Mouse (Mus musculus) forebrain, embryonic 11.5 days (tissue): Measurements from ENCODE around the gene Carf. TPM values are rescaled to one million over a fixed set of nuclear protein-coding genes. Genes with fewer than 3 reads are reported as not detected.

Experiments used
- ATAC-seq: fragments of 200-750 bp; cut with Nextera tagmentation; replicated peaks from 2 replicates; pipeline ENCODE4 v1.8.0; 2017; ENCODE audit warnings: moderate TSS enrichment; ENCODE audit not compliant: low FRiP score
- DNase-seq: peaks from one replicate; pipeline ENCODE4 v3.0.0-alpha.2; 2017; ENCODE audit warnings: low spot score
- H3K27ac ChIP-seq: fragments of 300-500 bp; sonication (generic); 2 replicates; pipeline ENCODE4 v1.5.1; 2014; ENCODE audit warnings: low read depth, low read length
- H3K27me3 ChIP-seq: fragments of 300-500 bp; sonication (generic); 2 replicates; pipeline ENCODE4 v1.6.1; 2014; ENCODE audit warnings: mild to moderate bottlenecking, low read length, mixed read lengths; ENCODE audit not compliant: control insufficient read depth, insufficient read depth
- H3K36me3 ChIP-seq: fragments of 300-500 bp; sonication (generic); 2 replicates; pipeline ENCODE4 v1.6.1; 2014; ENCODE audit warnings: mild to moderate bottlenecking, low read length, moderate library complexity, mixed read lengths; ENCODE audit not compliant: control insufficient read depth, insufficient read depth
- H3K4me1 ChIP-seq: fragments of 300-500 bp; sonication (generic); replicated peaks from 2 replicates; pipeline ENCODE4 v1.6.1; 2014; ENCODE audit warnings: low read length, mixed read lengths; ENCODE audit not compliant: control insufficient read depth, insufficient read depth
- H3K4me2 ChIP-seq: fragments of 300-500 bp; sonication (generic); 2 replicates; pipeline ENCODE4 v1.6.1; 2014; ENCODE audit warnings: low read depth, mild to moderate bottlenecking, low read length, moderate library complexity, mixed read lengths; ENCODE audit not compliant: severe bottlenecking
- H3K4me3 ChIP-seq: fragments of 300-500 bp; sonication (generic); 2 replicates; pipeline ENCODE4 v1.5.1; 2014; ENCODE audit warnings: low read depth, low read length
- H3K9ac ChIP-seq: fragments of 300-500 bp; sonication (generic); 2 replicates; pipeline ENCODE4 v1.6.1; 2014; ENCODE audit warnings: low read length
- H3K9me3 ChIP-seq: fragments of 300-500 bp; sonication (generic); 2 replicates; pipeline ENCODE4 v1.6.1; 2016; ENCODE audit warnings: low read length, mixed read lengths; ENCODE audit not compliant: control insufficient read depth
- WGBS: fragments of 180-500 bp; shearing (Covaris S2); extraction: QIAGEN DNeasy Blood & Tissue Kit; methylation state at CpG from one replicate; pipeline ENCODE4 v1.1.7; 2014; 5-methylcytosine and 5-hydroxymethylcytosine counted together
- polyA plus RNA-seq: library from polyadenylated mRNA; unstranded; fragments of >200 nt; fragmentation: Nextera tagmentation; extraction: Ambion mirVana; gene quantifications from 2 replicates; pipeline ENCODE4 v1.2.1, GENCODE M21; 2014

Carf gene
- polyA plus RNA-seq, 1 experiment from 2014 or later: 6.6 TPM

- peak; percentile 76 for DNase-seq
- H3K4me1 ChIP-seq: no peaks in the 10 kb centered on the region; the same call in 1 of the 2 replicates
- no peaks in the 10 kb centered on the region for H3K27me3 ChIP-seq
- peak overlapping the region; percentile 94; the same call in 1 of the 2 replicates for H3K27ac ChIP-seq
- peak overlapping the region; percentile 90 for H3K4me3 ChIP-seq
- H3K36me3 ChIP-seq: no peaks in the 10 kb centered on the region; the same call in 1 of the 2 replicates
- under 1% methylated on average over 25 of the region's 25 CpGs for WGBS
- no peaks in the 10 kb centered on the region for H3K9me3 ChIP-seq
- H3K9ac ChIP-seq: peak overlapping the region; percentile 96
- peak overlapping the region; percentile 59 for H3K4me2 ChIP-seq
- ATAC-seq: peak; percentile 89
These were observed 597 bp upstream of the Carf start for GRCm38 (mm10) chr1:60097277-60098023.

GRCm38 (mm10) chr1:60098839-60099238 is 792 bp downstream of the Carf start:
- H3K36me3 ChIP-seq: no peaks in the 10 kb centered on the region; the same call in 1 of the 2 replicates
- DNase-seq (no peak), ATAC-seq (no peak)
- no peaks in the 10 kb centered on the region for H3K9me3 ChIP-seq
- H3K27me3 ChIP-seq: no peaks in the 10 kb centered on the region
- peak overlapping the region; percentile 96; the same call in 1 of the 2 replicates for H3K9ac ChIP-seq
- H3K4me1 ChIP-seq: no peaks in the 10 kb centered on the region; the same call in 1 of the 2 replicates
- peak overlapping the region; percentile 90 for H3K4me3 ChIP-seq
- H3K4me2 ChIP-seq: peak overlapping the region; percentile 59
- no peak overlapping the region for H3K27ac ChIP-seq
- WGBS: 18% methylated on average over 9 of the region's 9 CpGs

- WGBS: 88% methylated on average over 1 of the region's 1 CpGs
- Histone ChIP-seq H3K4me1 (no peaks in the 10 kb centered on the region), H3K27ac (no peak overlapping the region), H3K36me3 (no peaks in the 10 kb centered on the region; the same call in 1 of the 2 replicates), H3K4me2 (no peak overlapping the region), H3K4me3 (no peak overlapping the region), H3K9me3 (no peaks in the 10 kb centered on the region), H3K27me3 (no peaks in the 10 kb centered on the region), H3K9ac (no peak overlapping the region)
- no peak for DNase-seq
- no peak for ATAC-seq
These were observed 6.5 kb downstream of the Carf start for GRCm38 (mm10) chr1:60104582-60104981.

DNA sequence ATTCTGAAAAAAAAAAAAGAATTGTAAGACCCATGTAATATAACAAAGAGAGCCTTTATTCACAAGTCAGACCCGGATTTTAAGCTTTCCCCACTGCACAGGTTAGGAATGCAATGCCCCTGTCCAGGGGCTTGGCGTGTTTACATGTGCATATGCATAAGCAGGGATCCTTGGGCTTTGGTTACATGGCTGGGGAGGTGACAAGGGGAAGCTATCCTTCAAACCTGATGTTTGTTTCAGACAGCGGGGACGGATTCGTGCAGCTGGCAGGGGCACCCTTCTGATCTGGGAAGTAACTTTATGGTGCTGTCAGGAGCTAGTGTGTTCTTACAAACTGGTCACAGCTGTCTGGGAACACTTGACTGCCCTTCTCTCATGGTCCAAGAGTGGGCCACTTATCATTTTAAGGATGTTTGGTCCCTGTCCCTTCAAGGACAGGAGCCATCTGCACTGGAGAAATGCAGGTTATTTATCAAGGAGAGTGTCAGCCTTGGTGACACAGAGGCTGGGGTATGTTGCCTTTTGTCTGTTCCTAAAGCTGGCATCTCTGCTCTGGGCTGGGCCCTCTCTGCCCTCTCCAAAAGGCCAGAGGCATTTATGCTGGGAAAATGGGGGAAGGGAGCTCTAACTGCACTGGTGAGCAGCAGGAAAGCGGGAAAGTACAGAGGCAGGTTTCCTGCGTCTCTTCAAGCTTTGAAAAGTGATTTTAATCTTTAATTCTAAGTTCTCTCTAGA is 19.8 kb downstream of the Carf start:
- Histone ChIP-seq H3K36me3 (no peaks in the 10 kb centered on the region), H3K27ac (no peak overlapping the region), H3K9ac (no peak overlapping the region), H3K4me2 (no peak overlapping the region), H3K4me1 (no peaks in the 10 kb centered on the region), H3K4me3 (no peak overlapping the region), H3K9me3 (no peaks in the 10 kb centered on the region), H3K27me3 (no peaks in the 10 kb centered on the region)
- 86% methylated on average over 7 of the region's 7 CpGs for WGBS
- DNase-seq: no peak
- ATAC-seq: no peak

- DNase-seq: no peak
- Histone ChIP-seq H3K27me3 (no peaks in the 10 kb centered on the region), H3K9ac (no peak overlapping the region), H3K9me3 (no peaks in the 10 kb centered on the region), H3K4me1 (no peaks in the 10 kb centered on the region), H3K4me3 (no peak overlapping the region), H3K36me3 (no peaks in the 10 kb centered on the region), H3K4me2 (no peak overlapping the region), H3K27ac (no peak overlapping the region)
- ATAC-seq: no peak
- WGBS: 43% methylated on average over 9 of the region's 9 CpGs
These were observed 39.3 kb downstream of the Carf start for GRCm38 (mm10) chr1:60137346-60137745.

GRCm38 (mm10) chr1:60152700-60153099 is 54.7 kb downstream of the Carf start:
- ATAC-seq (no peak), DNase-seq (peak; percentile 50)
- Histone ChIP-seq H3K27ac (no peak overlapping the region), H3K36me3 (no peaks in the 10 kb centered on the region), H3K4me2 (no peak overlapping the region), H3K4me3 (no peak overlapping the region), H3K4me1 (no peaks in the 10 kb centered on the region), H3K9me3 (no peaks in the 10 kb centered on the region), H3K27me3 (no peaks in the 10 kb centered on the region), H3K9ac (no peak overlapping the region)
- WGBS: 69% methylated on average over 5 of the region's 5 CpGs

- Histone ChIP-seq H3K36me3 (no peaks in the 10 kb centered on the region), H3K4me3 (no peak overlapping the region), H3K27me3 (no peaks in the 10 kb centered on the region), H3K4me2 (no peak overlapping the region), H3K4me1 (no peaks in the 10 kb centered on the region), H3K27ac (no peak overlapping the region), H3K9ac (no peak overlapping the region), H3K9me3 (no peaks in the 10 kb centered on the region)
- ATAC-seq: no peak
- DNase-seq: no peak
- WGBS: 88% methylated on average over 7 of the region's 7 CpGs
These were observed 58.6 kb downstream of the Carf start for GRCm38 (mm10) chr1:60156651-60157050.

DNA sequence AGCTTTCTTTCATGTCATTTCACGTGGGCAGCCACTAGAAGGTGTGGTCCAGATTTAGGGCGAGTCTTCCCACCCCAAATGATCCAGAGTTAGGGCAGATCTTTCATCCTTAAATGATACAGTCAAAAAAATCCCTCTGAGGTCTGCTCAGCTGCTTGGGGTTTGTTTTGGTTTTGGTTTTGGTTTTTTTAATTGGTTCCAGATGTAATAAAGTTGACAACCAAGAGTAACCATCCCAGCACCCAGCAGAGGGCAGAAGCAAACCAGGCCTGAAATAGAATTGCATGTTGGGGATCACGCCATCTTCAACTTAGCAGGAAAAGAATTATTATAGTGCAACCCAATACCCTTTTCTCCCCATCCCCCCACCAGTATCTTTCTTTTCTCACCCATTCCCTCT is 60.4 kb downstream of the Carf start:
- no peak overlapping the region for H3K27ac ChIP-seq
- no peak overlapping the region for H3K4me3 ChIP-seq
- H3K4me1 ChIP-seq: no peaks in the 10 kb centered on the region
- H3K9me3 ChIP-seq: no peaks in the 10 kb centered on the region
- no peak overlapping the region for H3K4me2 ChIP-seq
- H3K36me3 ChIP-seq: no peaks in the 10 kb centered on the region
- H3K27me3 ChIP-seq: no peaks in the 10 kb centered on the region
- DNase-seq: no peak
- 65% methylated on average over 3 of the region's 3 CpGs for WGBS
- H3K9ac ChIP-seq: no peak overlapping the region
- no peak for ATAC-seq
